Mouse (Mus musculus) mouse trophoblast stem cell (cell line): ENCODE results near the gene Cfap77.

Source experiments
- in situ Hi-C, 2 experiments: fragments of 300-500 bp; cut with MseI, MboI; formaldehyde crosslinking; loops; 2 replicates in 1 of 2; 3 replicates in 1 of 2; pipeline ENCODE4 v1.15.1; 2025

The Cfap77 gene

GRCm38 (mm10) chr2:29051932-29052331, 2.9 kb downstream of the Cfap77 start:
- in situ Hi-C loops: loop anchor here (5.0 kb wide), 3 partner anchors 125 to 295 kb away; no protein-coding TSS in a partner anchor

- in situ Hi-C loops: loop anchor here in 1 of 2 experiments (25.0 kb wide), 1 partner anchor 284 kb away; no protein-coding TSS in a partner anchor
These were observed 8.7 kb downstream of the Cfap77 start for GRCm38 (mm10) chr2:29046151-29046550.

- in situ Hi-C loops: loop anchor here in 1 of 2 experiments (25.0 kb wide), 1 partner anchor 280 kb away; no protein-coding TSS in a partner anchor
These were observed 12.7 kb downstream of the Cfap77 start for GRCm38 (mm10) chr2:29042124-29042523.

- in situ Hi-C loops: loop anchor here in 1 of 2 experiments (25.0 kb wide), 1 partner anchor 279 kb away; no protein-coding TSS in a partner anchor
These were observed 13.4 kb downstream of the Cfap77 start for GRCm38 (mm10) chr2:29041477-29041768.

GRCm38 (mm10) chr2:29040594-29041476, 14.0 kb downstream of the Cfap77 start:
- in situ Hi-C loops: loop anchor here in 1 of 2 experiments (25.0 kb wide), 1 partner anchor 279 kb away; no protein-coding TSS in a partner anchor

- in situ Hi-C loops: loop anchor here in 1 of 2 experiments (25.0 kb wide), 1 partner anchor 277 kb away; no protein-coding TSS in a partner anchor
These were observed 15.1 kb downstream of the Cfap77 start for GRCm38 (mm10) chr2:29039741-29040140.

- in situ Hi-C loops: loop anchor here in 1 of 2 experiments (25.0 kb wide), 1 partner anchor 273 kb away; no protein-coding TSS in a partner anchor
These were observed 19.2 kb downstream of the Cfap77 start for GRCm38 (mm10) chr2:29035698-29036097.

- in situ Hi-C loops: loop anchor here in 1 of 2 experiments (25.0 kb wide), 1 partner anchor 273 kb away; no protein-coding TSS in a partner anchor
These were observed 20.1 kb downstream of the Cfap77 start for GRCm38 (mm10) chr2:29034542-29035475.

- in situ Hi-C loops: loop anchor here in 1 of 2 experiments (25.0 kb wide), 1 partner anchor 270 kb away; no protein-coding TSS in a partner anchor
These were observed 22.9 kb downstream of the Cfap77 start for GRCm38 (mm10) chr2:29031951-29032350.

GRCm38 (mm10) chr2:29030048-29030734, 24.7 kb downstream of the Cfap77 start:
- in situ Hi-C loops: loop anchor here in 1 of 2 experiments (25.0 kb wide), 1 partner anchor 268 kb away; no protein-coding TSS in a partner anchor

- in situ Hi-C loops: loop anchor here in 1 of 2 experiments (25.0 kb wide), 1 partner anchor 263 kb away; no protein-coding TSS in a partner anchor
These were observed 29.6 kb downstream of the Cfap77 start for GRCm38 (mm10) chr2:29025284-29025683.

- in situ Hi-C loops: no loop called here
These were observed 31.9 kb downstream of the Cfap77 start for GRCm38 (mm10) chr2:29023001-29023400.

- in situ Hi-C loops: no loop called here
These were observed 33.8 kb downstream of the Cfap77 start for GRCm38 (mm10) chr2:29021025-29021424.

GRCm38 (mm10) chr2:29018680-29019079, 36.2 kb downstream of the Cfap77 start:
- in situ Hi-C loops: no loop called here

- in situ Hi-C loops: no loop called here
These were observed 38.0 kb downstream of the Cfap77 start for GRCm38 (mm10) chr2:29016599-29017587.

- in situ Hi-C loops: no loop called here
These were observed 42.3 kb downstream of the Cfap77 start for GRCm38 (mm10) chr2:29012523-29012922.

- in situ Hi-C loops: no loop called here
These were observed 47.2 kb downstream of the Cfap77 start for GRCm38 (mm10) chr2:29007656-29008055.

GRCm38 (mm10) chr2:29006455-29007034, 48.3 kb downstream of the Cfap77 start:
- in situ Hi-C loops: no loop called here

GRCm38 (mm10) chr2:29004037-29004436, 50.8 kb downstream of the Cfap77 start:
- in situ Hi-C loops: no loop called here
